Mouse (Mus musculus) heart, embryonic 10.5 days (tissue): ENCODE results near the gene Inafm1. TPM values are rescaled to one million over a fixed set of nuclear protein-coding genes. Genes with fewer than 3 reads are reported as not detected.
"Not testable (repeated sequence)": the region's sequence is repeated elsewhere in the genome, so short reads cannot be mapped to it uniquely, and the experiment has no call there.

Experiments
- DNase-seq: peaks from one replicate; pipeline ENCODE4 v3.0.0-alpha.2; 2017; ENCODE audit warnings: low spot score
- H3K27ac ChIP-seq: fragments of 300-500 bp; sonication (generic); 2 replicates; pipeline ENCODE4 v1.5.1; 2016; ENCODE audit warnings: mild to moderate bottlenecking
- H3K27me3 ChIP-seq: fragments of 300-500 bp; sonication (generic); 2 replicates; pipeline ENCODE4 v1.6.1; 2016; ENCODE audit warnings: mild to moderate bottlenecking; ENCODE audit not compliant: poor library complexity, insufficient read depth, severe bottlenecking
- H3K36me3 ChIP-seq: fragments of 300-500 bp; sonication (generic); 2 replicates; pipeline ENCODE4 v1.6.1; 2016; ENCODE audit warnings: mild to moderate bottlenecking, moderate library complexity
- H3K4me1 ChIP-seq: fragments of 300-500 bp; sonication (generic); 2 replicates; pipeline ENCODE4 v1.6.1; 2016; ENCODE audit warnings: mild to moderate bottlenecking
- H3K4me3 ChIP-seq: fragments of 300-500 bp; sonication (generic); 2 replicates; pipeline ENCODE4 v1.5.1; 2016; ENCODE audit warnings: mild to moderate bottlenecking, moderate library complexity
- H3K9me3 ChIP-seq: fragments of 300-500 bp; sonication (generic); 2 replicates; pipeline ENCODE4 v1.6.1; 2016; ENCODE audit warnings: mild to moderate bottlenecking, moderate library complexity
- WGBS: fragments of 180-500 bp; shearing (Covaris S2); methylation state at CpG from one replicate; pipeline ENCODE4 v1.1.7; 2016; 5-methylcytosine and 5-hydroxymethylcytosine counted together
- polyA plus RNA-seq: library from polyadenylated mRNA; unstranded; fragments of >200 nt; fragmentation: Nextera tagmentation; extraction: Ambion mirVana; gene quantifications from 2 replicates; pipeline ENCODE4 v1.2.1, GENCODE M21; 2016

Inafm1 gene
- polyA plus RNA-seq, 1 experiment from 2014 or later = 10.0 TPM

DNA sequence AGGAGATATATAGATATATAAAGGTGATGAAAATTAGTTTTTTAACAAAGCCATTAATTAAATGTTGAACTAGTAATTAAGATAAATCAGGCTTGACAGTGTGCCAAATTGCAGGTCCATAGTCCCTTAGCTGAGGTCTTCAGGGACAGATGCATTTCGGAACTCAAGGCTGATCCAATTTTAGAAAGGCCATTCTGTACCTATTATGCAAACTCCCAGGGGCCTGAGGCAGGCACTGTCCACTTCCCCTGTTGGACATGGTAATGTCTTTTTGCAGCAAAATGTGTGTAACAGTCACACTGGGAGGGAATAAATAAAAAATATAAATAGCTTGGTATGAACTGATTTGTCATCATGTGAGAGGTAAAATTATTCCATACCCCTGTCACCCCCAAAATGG is 2.3 kb downstream of the Inafm1 start:
- DNase-seq = no peak
- Histone ChIP-seq H3K36me3 (peaks cover 14% of the 10 kb centered on the region), H3K4me1 (peaks cover 28% of the 10 kb centered on the region), H3K27me3 (peaks cover 16% of the 10 kb centered on the region; the same call in 1 of the 2 replicates), H3K9me3 (no peaks in the 10 kb centered on the region), H3K27ac (no peak overlapping the region), H3K4me3 (no peak overlapping the region)
- WGBS = 69% methylated on average over 1 of the region's 1 CpGs

- H3K27ac ChIP-seq, H3K4me1 ChIP-seq, H3K36me3 ChIP-seq, H3K4me3 ChIP-seq, DNase-seq, H3K9me3 ChIP-seq: not testable (repeated sequence)
- WGBS = 86% methylated on average over 7 of the region's 7 CpGs
- peaks cover 16% of the 10 kb centered on the region; the same call in 1 of the 2 replicates for H3K27me3 ChIP-seq
Measured at GRCm38 (mm10) chr7:16266593-16266992, 6.8 kb downstream of the Inafm1 start.

DNA sequence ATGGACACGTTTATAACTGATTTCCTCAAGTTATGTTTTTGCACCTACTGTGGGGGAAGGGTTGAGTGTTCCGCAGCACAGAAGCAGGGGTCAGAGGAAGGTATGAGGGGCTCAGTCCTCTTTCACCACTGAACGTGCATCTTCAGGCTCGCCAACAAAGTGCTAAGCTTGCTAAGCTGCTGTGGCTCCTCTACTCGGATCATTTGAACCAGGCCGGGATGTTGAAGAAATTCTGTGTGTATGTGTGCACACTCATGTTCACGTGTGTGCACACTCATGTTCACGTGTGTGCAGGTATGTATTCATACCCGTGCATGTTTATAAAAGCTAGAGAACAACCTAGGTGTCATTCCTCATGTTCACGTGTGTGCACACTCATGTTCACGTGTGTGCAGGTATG is 7.6 kb downstream of the Inafm1 start:
- H3K9me3 ChIP-seq = no peaks in the 10 kb centered on the region
- no peak for DNase-seq
- no peak overlapping the region for H3K4me3 ChIP-seq
- H3K27me3 ChIP-seq = peaks cover 15% of the 10 kb centered on the region; the same call in 1 of the 2 replicates
- H3K4me1 ChIP-seq = no peaks in the 10 kb centered on the region
- H3K27ac ChIP-seq = no peak overlapping the region
- WGBS = 78% methylated on average over 11 of the region's 11 CpGs
- 0 out of 2 replicates have a peak, but pooled peaks cover 2% of the 10 kb centered on the region for H3K36me3 ChIP-seq

GRCm38 (mm10) chr7:16263843-16264242 is 9.6 kb downstream of the Inafm1 start:
- H3K4me1 ChIP-seq = no peaks in the 10 kb centered on the region
- no peak overlapping the region for H3K4me3 ChIP-seq
- H3K27me3 ChIP-seq = no peaks in the 10 kb centered on the region
- no peak overlapping the region for H3K27ac ChIP-seq
- 0 out of 2 replicates have a peak, but pooled peaks cover 2% of the 10 kb centered on the region for H3K36me3 ChIP-seq
- H3K9me3 ChIP-seq = no peaks in the 10 kb centered on the region
- 84% methylated on average over 5 of the region's 5 CpGs for WGBS
- DNase-seq = no peak

DNA sequence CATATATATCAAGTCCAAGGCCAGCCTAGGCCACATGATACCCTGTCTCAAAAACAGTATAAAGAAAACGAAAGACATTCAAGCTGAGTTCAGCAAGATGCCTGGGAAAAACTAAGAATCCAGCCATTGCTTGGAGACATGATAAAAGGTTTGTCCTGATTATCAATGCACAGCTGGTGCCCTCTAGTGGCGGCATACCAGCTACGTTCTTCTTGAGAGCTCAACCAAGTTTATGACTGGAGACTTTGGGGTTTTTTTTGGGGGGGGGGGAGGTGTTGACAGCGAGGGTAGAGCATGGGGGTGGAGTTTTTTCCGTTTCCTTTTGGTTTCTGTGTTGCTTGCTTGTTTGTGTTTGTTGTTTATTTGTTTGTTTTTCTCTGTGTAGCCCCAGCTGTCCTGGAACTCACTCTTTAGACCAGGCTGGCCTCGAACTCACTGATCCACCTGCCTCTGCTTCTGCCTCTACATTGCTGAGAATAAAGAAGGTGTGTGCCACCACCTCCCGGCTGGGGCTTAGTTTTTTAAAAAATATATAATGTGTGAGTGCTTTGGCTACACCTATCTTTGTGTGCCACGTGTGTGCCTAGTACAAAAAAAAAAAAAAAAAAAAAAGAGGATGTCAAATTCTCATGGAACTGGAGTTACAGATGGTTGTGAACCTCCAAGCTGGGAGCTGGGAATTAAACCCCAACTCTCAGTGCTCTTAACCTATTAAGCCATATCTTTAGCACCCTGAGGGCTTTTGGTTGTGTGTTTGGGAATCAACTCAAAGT is 10.2 kb downstream of the Inafm1 start:
- 31% methylated on average over 8 of the region's 8 CpGs for WGBS
- no peaks in the 10 kb centered on the region for H3K9me3 ChIP-seq

DNA sequence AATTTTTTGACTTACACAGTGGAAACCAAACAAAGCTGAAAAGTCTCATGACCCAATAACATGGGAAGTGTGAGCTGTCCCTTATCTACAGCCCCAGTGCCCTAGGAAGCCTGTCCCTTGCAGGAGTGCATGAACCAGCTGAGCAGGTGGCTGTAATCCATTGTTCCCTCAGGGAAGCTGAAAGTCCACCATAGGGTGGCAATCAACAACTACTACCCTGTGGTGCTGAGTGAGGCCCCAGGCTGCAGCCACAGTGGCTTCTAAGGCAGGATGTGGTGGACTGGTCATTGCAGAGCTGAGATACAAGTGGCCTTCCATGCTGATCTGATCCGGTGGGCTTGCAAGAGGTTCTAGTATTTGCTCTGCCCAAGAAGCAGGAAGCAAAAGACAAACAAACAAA is 12.3 kb downstream of the Inafm1 start:
- no peaks in the 10 kb centered on the region for H3K9me3 ChIP-seq
- no peaks in the 10 kb centered on the region for H3K27me3 ChIP-seq
- H3K27ac ChIP-seq = no peak overlapping the region
- no peak for DNase-seq
- 45% methylated on average over 1 of the region's 1 CpGs for WGBS
- H3K36me3 ChIP-seq = no peaks in the 10 kb centered on the region
- H3K4me1 ChIP-seq = no peaks in the 10 kb centered on the region
- H3K4me3 ChIP-seq = no peak overlapping the region

More for the DNA sequence above, 10.2 kb downstream of the Inafm1 start:
- Histone ChIP-seq H3K27me3 (no peaks in the 10 kb centered on the region), H3K4me1 (no peaks in the 10 kb centered on the region), H3K27ac (no peak overlapping the region), H3K36me3 (no peaks in the 10 kb centered on the region), H3K4me3 (no peak overlapping the region)
- no peak for DNase-seq

GRCm38 (mm10) chr7:16259110-16259590 is 14.3 kb downstream of the Inafm1 start, which contains the start of gene C5ar1:
TSS of gene C5ar1 (minus strand) at chr7:16259540.
- Histone ChIP-seq H3K4me1 (no peaks in the 10 kb centered on the region), H3K27me3 (no peaks in the 10 kb centered on the region), H3K27ac (no peak within 1 kb of the TSS), H3K9me3 (no peaks in the 10 kb centered on the region), H3K4me3 (no peak within 1 kb of the TSS), H3K36me3 (no peaks in the 10 kb centered on the region)
- no peak for DNase-seq
- 83% methylated on average over 5 of the region's 5 CpGs for WGBS

DNA sequence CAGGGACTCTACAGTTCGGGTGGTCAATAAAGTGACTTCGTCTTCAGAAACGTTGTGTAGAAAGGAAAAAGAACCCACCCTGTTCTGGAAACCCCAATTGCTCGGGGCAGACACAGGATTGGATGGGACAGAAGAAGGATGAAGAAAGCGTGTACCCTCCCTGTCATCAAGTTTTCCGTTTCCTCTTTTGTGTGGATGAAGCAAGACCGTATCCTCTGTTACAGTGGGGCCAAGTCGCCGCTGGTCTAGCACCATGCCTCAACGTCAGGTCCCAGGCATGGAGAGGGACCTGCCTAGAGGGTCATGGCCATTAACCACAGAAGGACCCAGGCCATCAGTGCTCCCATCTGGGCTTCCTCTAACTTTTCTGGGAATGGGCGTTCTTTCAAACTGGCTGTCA is 15.6 kb downstream of the Inafm1 start:
- Histone ChIP-seq H3K4me1 (no peaks in the 10 kb centered on the region), H3K36me3 (no peaks in the 10 kb centered on the region), H3K9me3 (no peaks in the 10 kb centered on the region), H3K27ac (no peak overlapping the region), H3K4me3 (no peak overlapping the region), H3K27me3 (no peaks in the 10 kb centered on the region)
- no peak for DNase-seq
- 84% methylated on average over 11 of the region's 11 CpGs for WGBS

- H3K9me3 ChIP-seq, H3K27me3 ChIP-seq, DNase-seq, H3K4me1 ChIP-seq, H3K36me3 ChIP-seq, H3K27ac ChIP-seq, H3K4me3 ChIP-seq: not testable (repeated sequence)
- WGBS = 79% methylated on average over 4 of the region's 4 CpGs
Measured at GRCm38 (mm10) chr7:16255963-16256362, 17.5 kb downstream of the Inafm1 start.

DNA sequence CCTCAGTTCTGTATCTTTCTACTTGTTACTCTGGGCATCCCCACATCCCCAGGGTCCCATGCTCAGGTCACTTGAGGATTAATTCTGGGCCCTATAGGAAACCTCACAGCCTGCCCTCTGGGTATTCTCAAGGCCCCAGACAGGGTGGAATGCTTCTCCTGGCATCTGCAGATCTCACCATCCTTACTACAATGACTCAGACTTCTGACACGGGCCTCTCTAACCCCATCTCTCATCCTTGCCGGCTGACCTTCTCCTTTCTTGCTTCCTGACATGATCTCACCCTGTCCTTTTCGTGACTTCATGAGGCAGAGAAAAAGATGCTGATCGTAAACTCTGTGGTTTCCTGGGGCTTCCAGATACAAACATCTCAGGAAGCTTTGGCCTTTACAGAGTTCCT is 19.2 kb downstream of the Inafm1 start:
- Histone ChIP-seq H3K4me1 (no peaks in the 10 kb centered on the region), H3K9me3 (no peaks in the 10 kb centered on the region), H3K27ac (no peak overlapping the region), H3K36me3 (no peaks in the 10 kb centered on the region), H3K27me3 (no peaks in the 10 kb centered on the region), H3K4me3 (no peak overlapping the region)
- WGBS = 51% methylated on average over 4 of the region's 4 CpGs
- DNase-seq = no peak

DNA sequence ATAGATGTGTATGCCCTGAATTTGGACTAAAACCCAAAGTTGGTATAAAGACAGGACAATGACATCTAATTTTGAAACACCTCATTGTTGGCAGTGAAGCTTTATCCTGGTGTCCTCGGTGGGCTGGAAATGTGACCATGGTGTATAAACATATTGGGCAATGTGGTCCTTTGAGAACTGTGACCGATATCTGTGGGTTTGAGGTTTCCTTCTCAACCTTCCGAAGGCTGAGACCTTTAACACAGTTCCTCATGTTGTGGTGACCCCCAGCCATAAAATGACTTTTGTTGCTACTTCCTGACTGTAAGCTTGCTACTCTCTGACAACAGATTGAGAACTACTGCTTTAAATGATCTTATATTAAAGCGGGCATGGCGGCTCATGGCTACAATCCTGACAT is 22.7 kb downstream of the Inafm1 start:
- 78% methylated on average over 5 of the region's 5 CpGs for WGBS
- DNase-seq = no peak
- H3K36me3 ChIP-seq = no peaks in the 10 kb centered on the region
- H3K27me3 ChIP-seq = no peaks in the 10 kb centered on the region
- H3K4me3 ChIP-seq = no peak overlapping the region
- H3K9me3 ChIP-seq = no peaks in the 10 kb centered on the region
- no peak overlapping the region for H3K27ac ChIP-seq
- H3K4me1 ChIP-seq = no peaks in the 10 kb centered on the region; the same call in 1 of the 2 replicates

GRCm38 (mm10) chr7:16245958-16246357 is 27.5 kb downstream of the Inafm1 start:
- no peaks in the 10 kb centered on the region for H3K9me3 ChIP-seq
- H3K27me3 ChIP-seq = no peaks in the 10 kb centered on the region
- H3K4me1 ChIP-seq = peaks cover 6% of the 10 kb centered on the region; the same call in 1 of the 2 replicates
- WGBS = 17% methylated on average over 2 of the region's 4 CpGs
- H3K27ac ChIP-seq = no peak overlapping the region
- no peak for DNase-seq
- H3K36me3 ChIP-seq = no peaks in the 10 kb centered on the region
- no peak overlapping the region for H3K4me3 ChIP-seq

DNA sequence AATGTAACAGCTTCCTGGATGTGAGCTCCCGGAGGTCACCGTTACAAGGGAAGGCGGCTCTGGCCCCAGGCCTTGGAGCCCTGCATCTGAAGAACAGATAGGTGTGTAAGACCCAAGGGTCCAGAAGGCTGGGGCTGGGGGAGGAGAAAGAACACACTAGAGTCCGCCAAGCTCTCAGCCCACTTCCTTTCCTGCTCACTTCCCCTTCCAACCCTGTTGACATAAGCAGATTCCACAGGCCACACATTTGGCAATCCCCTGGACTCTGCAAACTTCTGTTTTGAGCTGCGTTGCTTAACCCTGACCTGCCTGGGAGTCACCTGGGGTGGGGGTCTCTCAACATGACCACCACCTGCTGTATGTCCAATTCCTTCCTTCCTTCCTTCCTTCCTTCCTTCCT is 29.4 kb downstream of the Inafm1 start, which contains the start of gene C5ar2:
C5ar2 (minus strand) TSS at position 88 of the 400 bp plus-strand sequence.
- no peaks in the 10 kb centered on the region for H3K9me3 ChIP-seq
- WGBS = 63% methylated on average over 5 of the region's 5 CpGs
- no peaks in the 10 kb centered on the region for H3K27me3 ChIP-seq
- no peaks in the 10 kb centered on the region for H3K36me3 ChIP-seq
- H3K4me3 ChIP-seq = no peak within 1 kb of the TSS
- DNase-seq = no peak
- peak within 1 kb of the TSS; percentile 10; the same call in 1 of the 2 replicates for H3K27ac ChIP-seq
- peaks cover 17% of the 10 kb centered on the region; the same call in 1 of the 2 replicates for H3K4me1 ChIP-seq
